Mouse (Mus musculus) ovary, postnatal 14 days (tissue): ENCODE results near the gene Zfp184.
"Not testable (repeated sequence)": the region's sequence is repeated elsewhere in the genome, so short reads cannot be mapped to it uniquely, and the experiment has no call there.

Experiments used
- DNase-seq: peaks from one replicate; pipeline ENCODE4 v3.0.0; 2022; ENCODE audit warnings: low spot score

The Zfp184 gene

DNA sequence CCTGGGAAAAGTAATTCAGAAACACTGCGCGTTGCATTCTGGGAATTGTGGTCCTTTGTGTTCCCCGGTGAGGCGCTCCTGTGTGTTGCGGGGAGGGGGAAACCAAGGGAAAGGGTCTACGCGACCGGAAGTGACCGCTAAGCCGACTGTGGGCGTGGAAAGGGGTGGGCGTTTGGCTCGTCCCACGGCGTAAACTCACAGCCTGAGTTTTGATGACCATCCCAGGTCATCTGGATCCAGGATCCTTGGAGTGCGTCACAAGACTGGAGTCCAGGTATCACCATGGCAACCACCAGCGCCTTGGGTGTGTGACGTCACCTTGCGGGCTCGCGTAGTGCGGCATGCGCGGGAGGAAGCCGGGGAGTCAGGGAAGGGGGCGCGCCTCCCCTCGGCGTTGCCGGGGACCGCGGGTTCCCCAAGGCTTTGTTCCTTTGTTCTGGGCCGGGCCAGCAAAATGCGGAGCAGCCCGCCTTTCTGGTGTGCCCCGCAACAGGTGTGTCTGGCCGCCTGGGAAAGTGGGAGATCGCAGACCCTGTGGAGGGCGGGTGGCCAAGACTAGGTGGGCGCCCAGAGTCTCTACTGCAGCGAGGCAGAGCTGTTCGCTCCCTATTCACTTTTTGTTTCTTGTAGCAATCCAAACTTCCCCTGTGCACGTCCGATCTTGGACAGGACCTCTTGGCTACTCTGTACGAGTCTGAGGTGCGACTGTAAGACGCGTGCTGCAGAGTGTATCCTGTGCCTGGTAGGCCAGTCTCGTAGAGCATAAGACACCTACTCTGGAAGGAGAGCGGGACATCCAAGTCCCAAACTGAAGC is at the start of gene Zfp184:
TSS of gene Zfp184 (plus strand) at position 169 of the 815 bp plus-strand sequence.
- peak; percentile 68 for DNase-seq

DNA sequence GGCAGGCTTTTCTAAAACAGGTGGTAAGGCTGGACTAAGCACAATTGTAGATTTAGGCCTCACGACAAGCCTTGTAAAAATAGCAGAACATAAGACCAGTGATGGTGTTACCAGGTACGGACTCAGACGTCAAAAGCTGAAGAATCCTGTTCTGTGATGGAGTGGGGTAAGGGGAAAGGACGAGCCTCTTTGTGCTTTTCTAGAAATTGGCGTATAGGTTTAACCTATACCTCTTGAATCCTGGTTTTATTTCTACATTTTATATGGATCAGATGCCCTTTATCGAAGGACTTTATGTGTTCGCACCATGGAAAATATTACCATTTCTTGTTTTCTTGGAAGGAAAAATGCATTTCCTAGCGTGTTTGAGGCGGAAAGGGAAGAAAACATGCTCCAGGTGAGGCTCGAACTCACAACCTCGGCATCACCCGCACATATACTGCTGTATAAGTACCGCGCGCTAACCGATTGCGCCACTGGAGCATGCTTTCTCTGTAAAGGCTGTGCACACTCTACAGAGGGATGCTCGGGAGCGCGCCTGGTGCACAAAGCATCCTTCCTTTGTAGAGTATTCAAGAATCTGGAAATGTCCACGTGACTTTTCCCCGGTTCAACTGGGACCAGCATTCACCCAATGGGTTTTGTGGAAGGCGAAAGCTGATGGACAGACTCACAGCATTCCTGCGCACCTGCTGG is 48.2 kb upstream of the Zfp184 start:
- no peak for DNase-seq

DNA sequence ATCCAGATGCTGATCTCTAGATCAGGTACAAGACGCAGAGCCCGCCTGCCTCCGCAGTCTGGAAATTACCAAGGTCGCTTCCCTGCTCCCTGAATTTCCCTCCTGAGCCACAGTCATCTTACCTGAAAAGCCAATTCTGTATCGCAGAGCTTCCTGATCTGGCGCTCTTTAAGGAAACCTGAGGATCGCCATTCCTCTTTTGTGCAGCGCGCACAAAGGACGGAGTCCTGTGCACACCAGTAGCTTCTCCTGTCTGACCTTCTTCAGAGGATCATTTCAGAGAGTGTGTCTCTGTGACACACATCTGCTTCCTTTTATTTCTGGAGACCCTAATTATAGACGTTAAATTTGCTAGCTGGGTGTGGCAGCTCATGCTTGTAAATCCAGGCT is 47.7 kb upstream of the Zfp184 start:
- no peak for DNase-seq

DNA sequence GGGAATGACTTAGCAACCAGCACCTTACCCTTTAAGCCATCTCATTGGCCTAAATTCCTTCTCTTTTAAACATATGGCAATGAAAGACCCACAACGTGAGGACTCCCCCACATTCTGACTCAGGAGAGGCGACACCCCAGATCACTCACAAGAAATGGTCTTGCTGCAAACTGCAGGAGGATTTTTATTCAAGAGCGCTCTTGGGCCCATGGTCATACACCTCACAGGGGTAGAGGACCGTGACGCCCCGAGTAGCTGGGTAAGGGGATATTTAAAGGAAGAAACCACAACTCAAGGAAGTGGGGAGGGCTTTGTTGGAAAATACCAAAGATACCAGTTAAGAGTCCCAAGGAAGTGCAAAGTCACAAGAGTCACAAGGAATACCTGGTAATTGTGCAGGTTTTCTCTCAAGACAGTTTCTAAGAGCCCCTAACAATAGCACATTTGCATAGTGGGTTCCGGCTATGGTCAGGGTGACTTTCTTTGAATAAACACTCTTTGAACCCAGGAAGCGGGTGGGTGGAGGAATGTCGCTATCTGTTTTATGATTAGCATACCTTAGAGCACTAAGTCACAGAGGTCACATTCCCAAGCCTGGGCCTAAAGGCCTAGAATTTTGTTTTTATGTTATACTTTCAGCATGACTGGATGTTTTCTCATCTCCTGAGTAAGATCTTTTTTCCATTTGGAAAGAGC is 43.9 kb upstream of the Zfp184 start:
- not testable (repeated sequence) for DNase-seq

DNA sequence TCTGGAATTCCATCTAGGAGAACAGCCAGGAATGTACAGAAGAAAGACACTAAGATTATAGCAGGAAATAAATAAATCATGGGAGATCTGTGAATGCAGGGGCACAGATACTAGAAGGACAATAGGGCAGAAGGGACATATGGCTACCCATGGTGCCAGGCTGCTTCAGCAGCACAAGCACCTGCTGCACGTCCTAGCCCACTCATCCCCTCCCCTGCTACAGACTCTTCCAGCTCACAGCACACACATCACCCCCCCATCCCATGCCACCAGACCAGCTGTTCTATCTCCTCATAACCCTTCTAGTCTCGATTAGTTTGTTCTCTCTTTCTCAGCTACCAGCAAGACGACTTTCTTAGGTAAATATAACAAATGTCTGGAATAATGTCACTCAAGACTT is 41.4 kb upstream of the Zfp184 start:
- no peak for DNase-seq

DNA sequence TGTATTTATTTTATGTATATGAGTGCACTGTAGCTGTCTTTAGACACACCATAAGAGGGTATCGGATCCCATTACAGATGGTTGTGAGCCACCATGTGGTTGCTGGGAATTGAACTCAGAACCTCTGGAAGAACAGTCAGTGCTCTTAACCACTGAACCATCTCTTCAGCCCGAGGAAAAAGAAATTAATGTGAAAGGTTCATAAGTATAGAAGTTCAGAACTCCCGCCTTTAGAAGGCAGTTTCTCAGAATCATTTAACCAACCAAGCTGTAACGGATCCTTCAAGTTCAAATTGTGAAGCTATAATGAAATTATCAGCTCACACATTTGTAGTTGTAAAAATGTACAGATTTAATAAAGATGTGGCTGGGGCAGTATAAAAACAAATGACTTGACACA is 40.8 kb upstream of the Zfp184 start:
- DNase-seq, result not testable (repeated sequence)

DNA sequence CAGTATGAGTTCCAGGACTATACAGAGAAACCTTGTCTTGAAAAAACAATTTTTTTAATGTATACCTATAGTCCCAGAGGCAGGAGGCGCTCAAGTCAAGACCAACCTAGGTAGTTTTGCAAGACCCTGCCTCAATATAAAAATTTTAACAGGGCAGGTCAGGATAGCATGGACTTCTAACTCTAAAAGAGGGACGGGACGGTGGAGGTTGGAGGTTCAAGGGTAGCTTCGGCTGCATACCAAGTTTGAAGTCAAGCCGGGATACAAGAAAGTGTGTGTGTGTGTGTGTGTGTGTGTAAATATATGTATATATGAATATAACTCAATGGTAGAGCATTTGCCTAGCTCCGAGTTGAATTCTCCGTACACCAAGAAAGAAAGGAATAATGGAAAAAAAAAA is 38.6 kb upstream of the Zfp184 start:
- DNase-seq, result no peak

DNA sequence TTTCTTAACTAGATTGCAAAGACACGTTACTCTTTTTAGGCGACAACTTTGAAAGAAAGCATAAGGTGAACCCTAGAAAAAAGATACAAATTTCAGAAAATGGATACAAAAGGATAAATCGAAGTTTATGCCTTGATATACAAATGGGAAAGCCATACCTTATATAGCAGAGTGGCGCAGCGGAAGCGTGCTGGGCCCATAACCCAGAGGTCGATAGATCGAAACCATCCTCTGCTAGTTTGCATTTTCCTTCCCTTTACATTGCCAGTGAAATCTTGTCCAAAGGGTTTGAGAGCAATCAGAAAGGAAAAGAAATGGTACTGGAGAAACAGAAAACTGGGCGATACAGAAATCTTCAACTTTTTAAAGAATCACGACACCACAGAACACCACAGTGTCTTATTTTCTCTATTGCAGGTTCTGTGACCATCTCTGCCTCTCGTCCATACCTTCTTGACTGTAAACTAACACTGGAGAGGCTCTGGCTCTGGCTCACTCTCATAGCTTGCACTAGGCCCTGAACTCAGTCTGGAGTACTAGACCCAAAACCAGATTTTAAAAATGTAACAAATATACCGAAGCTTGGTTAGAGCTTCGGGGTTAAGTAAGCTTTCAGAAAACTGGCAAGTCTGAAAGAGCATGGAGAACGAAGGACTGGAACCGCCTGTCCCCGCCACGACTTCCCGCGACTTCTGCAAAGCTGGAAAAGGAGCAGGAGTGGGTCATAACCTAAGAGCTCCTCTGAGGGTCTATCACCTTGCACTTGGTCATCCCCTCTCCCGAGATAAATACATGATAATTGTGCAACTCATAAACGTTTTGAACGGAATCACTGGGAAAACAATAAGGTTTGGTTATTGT is 37.7 kb upstream of the Zfp184 start:
- DNase-seq, result no peak

DNA sequence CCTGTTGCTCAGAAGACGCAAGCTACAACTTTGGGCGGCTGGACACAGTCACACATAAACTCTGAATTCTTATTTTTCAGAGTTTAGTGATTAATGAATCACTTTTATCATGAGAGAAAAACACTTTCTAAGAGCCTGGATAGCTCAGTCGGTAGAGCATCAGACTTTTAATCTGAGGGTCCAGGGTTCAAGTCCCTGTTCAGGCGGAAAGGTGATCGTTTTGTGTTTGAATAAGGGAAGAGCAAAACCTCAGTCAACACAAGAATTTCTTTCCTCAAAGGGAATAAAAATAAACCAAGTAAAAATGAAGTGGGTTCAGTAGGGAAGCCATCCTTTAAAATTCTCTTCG is 37.1 kb upstream of the Zfp184 start:
- DNase-seq, result not testable (repeated sequence)

DNA sequence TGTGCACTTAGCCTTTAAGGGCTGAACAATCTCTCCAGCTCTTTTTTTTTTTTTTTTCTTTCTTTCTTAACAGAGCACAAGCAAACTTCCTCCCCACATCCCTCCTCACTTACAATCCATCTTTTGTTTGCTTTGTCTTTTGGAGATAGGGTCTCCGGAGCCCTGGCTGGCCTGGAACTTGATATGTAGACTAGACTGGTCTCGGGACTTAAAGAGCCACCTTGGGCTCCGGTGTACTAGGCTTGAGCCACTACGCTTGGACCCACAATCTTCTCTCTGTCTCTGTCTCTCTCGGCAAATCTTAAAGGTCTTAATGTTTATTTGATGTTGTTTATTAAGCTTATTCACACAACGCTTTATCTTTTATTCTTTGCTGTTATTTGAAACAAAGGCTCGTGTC is 34.2 kb upstream of the Zfp184 start:
- no peak for DNase-seq

DNA sequence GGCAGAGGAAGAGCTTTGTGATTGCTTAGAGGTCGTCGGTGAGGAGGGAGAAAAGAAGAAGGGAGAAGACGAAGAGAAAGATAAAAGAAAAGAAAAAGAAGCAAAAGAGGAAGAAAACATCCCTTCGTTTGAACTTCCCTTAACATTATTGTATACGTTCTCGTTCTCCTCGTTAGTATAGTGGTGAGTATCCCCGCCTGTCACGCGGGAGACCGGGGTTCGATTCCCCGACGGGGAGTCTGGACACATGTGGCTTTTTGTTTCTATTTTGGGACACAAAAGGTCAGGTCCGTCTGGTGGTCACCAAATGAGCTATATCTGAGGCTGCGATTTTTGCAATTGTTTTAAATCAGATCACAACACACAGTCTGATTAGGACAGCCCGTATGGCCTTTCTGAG is 33.7 kb upstream of the Zfp184 start:
- no peak for DNase-seq

DNA sequence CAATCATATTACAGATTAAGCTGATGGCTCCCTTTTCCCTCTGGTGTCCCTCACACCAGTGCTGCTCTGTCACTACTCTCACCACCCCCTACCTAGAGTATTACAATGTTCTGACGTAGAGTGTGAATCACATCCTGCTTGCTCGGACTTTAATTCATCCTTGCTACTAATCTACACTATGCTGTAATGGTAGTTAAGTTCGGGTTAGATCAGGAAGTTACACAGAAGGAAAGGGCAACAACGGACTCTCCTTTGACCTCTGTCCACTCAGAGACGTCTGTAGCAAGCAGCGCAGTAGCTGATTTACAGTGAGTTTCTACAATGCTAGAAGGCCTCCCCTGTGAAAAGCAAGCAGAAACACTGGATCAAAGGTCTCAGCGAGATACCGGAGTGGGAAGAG is 31.0 kb upstream of the Zfp184 start:
- no peak for DNase-seq

DNA sequence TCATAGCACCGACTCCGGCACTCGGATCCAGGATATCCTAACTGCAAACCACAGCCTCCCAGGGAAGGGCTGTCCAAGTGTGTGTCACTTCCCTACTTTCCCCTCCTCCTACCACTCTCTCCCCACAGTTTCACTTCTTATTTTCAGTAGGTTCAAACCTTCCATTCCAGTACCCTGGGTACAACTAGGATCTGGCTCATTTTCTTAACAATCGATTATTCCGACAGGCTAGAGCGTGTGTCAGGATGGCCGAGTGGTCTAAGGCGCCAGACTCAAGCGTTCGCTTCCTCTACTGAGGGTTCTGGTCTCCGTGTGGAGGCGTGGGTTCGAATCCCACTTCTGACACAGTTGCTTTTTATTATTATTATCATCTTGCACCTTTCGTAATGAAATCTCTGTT is 30.3 kb upstream of the Zfp184 start:
- DNase-seq, result no peak

DNA sequence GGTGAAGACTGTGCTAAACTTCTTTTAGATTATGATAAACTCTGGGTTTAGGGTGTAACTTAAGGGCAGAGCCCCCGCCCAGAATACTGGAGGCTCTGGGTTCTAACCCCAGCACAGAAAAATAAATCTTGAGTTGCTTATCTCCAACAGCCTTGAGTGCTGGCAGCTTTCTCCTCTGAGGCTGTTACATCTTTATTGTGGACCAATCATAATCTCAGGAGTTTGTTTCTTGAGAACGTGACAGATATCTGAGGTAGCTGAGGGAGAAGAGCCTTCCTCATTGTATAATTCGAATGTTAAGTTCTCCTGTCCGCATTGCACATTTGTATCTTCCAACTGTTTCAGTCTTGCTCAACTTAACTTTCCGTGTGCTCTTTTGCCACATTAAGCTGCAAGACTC is 29.4 kb upstream of the Zfp184 start:
- no peak for DNase-seq

DNA sequence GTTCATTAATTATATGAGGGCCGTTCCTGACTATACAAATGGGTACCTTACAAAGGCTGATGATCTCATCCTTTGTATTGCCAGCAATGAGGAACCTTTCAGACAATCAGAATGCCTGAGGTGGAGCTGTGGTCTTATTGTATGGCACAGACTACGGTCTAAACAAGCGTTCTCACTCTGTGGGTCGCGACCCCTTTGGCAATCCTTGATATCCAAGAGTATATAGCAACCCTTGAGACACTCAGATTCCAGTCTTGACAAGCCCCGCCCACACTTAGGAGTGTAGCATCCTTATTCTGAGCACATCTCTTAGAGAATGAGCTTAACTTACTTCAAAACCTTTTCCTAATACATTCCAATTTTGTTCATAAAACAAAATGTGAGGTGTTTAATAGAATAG is 28.8 kb upstream of the Zfp184 start:
- DNase-seq, result no peak

DNA sequence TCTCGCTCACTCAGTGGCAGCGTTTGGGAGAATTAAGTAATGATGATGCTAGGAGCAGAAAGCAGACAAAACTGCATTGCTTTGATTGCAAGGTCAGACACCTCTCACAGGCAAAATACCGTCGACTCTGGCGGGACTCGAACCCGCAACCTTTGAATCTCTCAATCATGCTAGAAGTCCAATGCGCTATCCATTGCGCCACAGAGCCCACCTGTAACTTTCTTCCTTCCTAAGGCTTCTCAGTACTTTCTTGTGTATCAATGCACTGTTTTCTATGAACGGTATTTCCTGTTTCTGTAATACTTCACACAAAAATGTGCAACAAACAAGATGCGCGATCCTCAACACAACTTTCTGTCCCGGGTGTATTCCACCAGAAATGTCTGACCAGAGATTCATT is 27.9 kb upstream of the Zfp184 start:
- no peak for DNase-seq

DNA sequence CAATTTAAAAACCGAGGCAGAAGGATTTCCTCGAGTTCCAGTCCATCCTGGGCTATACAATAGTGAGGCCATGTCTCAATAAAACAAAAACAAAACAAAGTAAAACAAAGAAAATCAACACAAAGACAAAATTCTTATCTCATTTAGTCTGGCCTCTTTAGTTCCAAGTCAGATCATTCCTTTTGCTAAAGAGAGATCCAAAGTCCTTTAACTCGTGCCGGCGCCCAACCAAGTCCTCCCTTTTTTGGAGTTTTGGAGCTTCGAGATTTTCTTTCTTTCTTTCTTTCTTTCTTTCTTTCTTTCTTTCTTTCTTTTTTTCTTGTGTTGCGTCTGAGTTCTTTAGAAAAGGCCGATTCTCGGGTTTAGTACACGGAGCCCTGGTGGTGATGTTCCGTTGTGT is 27.4 kb upstream of the Zfp184 start:
- DNase-seq, result no peak

DNA sequence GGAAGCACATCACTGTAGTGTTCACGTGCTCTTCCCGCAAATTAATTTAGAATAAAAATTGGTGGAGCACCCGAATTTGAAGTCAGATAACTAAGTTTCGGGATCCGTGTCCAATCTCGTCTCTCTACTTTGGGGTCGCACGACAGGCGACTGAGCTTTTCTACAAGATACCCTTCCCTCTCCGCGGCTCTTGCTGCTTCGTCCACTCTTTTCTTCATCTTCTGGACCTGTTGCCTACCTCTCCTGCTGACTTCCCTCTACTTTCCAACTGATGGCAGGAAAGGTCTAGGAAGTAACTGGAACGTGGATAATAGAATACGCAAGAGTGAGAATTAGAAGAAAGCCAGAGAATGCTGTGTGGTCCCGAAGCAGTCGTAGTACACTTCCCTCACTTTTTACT is 26.9 kb upstream of the Zfp184 start:
- no peak for DNase-seq

DNA sequence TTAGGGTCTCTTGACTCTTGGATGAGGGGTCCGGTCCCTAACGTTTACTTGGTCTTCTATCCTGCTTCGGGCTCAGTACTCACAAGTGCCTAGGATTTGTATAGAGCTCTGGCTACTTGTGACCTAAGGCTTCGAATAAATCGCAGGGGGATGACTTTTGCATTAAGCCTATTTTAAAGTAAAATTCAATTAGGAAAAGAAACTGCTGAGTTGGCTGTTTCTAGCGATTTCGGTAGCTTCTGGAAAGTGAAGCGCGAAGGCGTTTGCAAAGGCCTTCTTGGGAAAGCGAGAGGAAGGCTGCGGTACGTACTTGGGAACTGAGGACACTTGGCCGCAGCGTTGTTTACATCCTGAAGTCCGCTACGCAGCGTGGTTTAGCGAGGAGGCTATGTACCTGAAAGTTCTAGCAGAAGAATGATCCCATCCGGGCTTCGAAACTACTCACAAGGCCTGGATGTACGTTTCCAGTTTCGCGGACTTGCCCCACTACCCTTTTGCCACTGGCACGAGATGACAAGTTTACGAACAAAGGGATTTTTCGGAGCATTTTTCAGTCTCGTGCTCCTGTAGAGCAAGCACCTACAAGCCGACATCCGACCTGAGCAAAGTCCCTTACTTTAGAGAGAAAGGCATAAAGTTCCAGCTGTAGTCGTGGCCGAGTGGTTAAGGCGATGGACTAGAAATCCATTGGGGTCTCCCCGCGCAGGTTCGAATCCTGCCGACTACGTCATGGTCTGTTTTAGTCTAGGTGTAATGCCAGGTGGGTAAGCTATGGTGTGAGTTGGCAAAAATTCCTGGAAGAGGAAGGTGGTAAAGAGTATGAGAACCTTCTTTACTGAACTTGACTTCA is 26.1 kb upstream of the Zfp184 start:
- peak; percentile 21 for DNase-seq

DNA sequence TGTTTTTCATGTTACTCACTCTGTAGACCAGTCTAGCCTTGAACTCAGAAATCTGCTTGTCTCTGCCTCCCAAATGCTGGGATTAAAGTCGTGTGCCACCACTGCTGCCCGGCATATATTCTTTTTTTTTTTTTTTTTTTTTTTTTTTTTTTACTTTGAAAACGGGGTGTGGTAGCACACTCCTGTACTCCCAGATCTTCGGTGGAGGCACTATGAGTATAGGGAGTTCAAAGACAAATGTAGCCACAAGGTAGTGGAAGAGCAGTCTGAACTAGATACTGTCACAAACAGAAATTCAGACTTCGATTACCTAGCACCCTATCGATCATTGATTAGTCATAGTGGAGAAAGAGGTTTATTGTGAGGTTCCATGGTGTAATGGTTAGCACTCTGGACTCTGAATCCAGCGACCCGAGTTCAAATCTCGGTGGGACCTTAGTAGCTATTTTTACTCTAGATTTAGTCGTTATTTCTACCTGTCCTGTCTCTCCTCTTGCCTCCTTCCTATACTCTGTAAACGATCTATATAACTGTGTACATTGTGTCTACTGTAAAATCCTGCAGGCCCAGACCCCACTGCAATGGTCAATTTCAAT is 25.0 kb upstream of the Zfp184 start:
- no peak for DNase-seq

DNA sequence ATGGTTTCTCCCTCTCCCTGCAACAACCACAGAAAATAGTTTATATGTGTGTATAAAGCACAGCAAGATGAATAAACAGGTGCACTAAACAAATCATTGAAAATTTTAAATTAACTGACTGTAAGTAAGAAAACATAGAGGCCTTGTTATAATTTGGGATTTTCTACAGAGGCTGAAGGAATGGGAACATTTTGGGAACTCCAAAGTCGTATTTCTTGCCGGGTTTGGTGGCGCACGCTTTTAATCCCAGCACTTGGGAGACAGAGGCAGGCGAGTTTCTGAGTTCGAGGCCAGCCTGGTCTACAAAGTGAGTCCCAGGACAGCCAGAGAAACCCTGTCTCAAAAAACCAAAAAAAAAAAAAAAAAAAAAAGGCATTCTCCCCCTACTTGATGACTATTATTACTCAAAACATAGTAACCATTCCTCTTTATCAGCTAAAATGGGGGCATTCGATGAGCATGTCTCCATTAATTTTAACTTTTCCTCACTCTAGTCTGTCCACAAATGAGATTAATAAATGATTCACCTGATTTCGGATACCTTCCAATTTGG is 24.1 kb upstream of the Zfp184 start:
- no peak for DNase-seq
